Mouse (Mus musculus) heart, embryonic 11.5 days (tissue): ENCODE results near the gene Pknox2. TPM values are rescaled to one million over a fixed set of nuclear protein-coding genes. Genes with fewer than 3 reads are reported as not detected.

Source experiments
- ATAC-seq: fragments of 200-750 bp; cut with Nextera tagmentation; replicated peaks from 2 replicates; pipeline ENCODE4 v1.8.0; 2017; ENCODE audit warnings: moderate library complexity; ENCODE audit not compliant: insufficient number of reproducible peaks, low FRiP score, low TSS enrichment
- H3K27ac ChIP-seq: fragments of 300-500 bp; sonication (generic); 2 replicates; pipeline ENCODE4 v1.5.1; 2014; ENCODE audit warnings: mild to moderate bottlenecking, low read depth, low read length
- H3K27me3 ChIP-seq: fragments of 300-500 bp; sonication (generic); 2 replicates; pipeline ENCODE4 v1.6.1; 2014; ENCODE audit warnings: mild to moderate bottlenecking, low read length, mixed read lengths; ENCODE audit not compliant: control insufficient read depth, insufficient read depth
- H3K36me3 ChIP-seq: fragments of 300-500 bp; sonication (generic); 2 replicates; pipeline ENCODE4 v1.6.1; 2014; ENCODE audit warnings: mild to moderate bottlenecking, low read length, moderate library complexity, mixed read lengths; ENCODE audit not compliant: control insufficient read depth, insufficient read depth
- H3K4me1 ChIP-seq: fragments of 300-500 bp; sonication (generic); 2 replicates; pipeline ENCODE4 v1.6.1; 2014; ENCODE audit warnings: low read length; ENCODE audit not compliant: control insufficient read depth, insufficient read depth
- H3K4me2 ChIP-seq: fragments of 300-500 bp; sonication (generic); 2 replicates; pipeline ENCODE4 v1.6.1; 2014; ENCODE audit warnings: mild to moderate bottlenecking, moderate library complexity
- H3K4me3 ChIP-seq: fragments of 300-500 bp; sonication (generic); 2 replicates; pipeline ENCODE4 v1.5.1; 2014; ENCODE audit warnings: low read depth, low read length
- H3K9ac ChIP-seq: fragments of 300-500 bp; sonication (generic); 2 replicates; pipeline ENCODE4 v1.6.1; 2014; ENCODE audit warnings: mild to moderate bottlenecking, low read depth, low read length, moderate library complexity
- H3K9me3 ChIP-seq: fragments of 300-500 bp; sonication (generic); replicated peaks from 2 replicates; pipeline ENCODE4 v1.6.1; 2016; ENCODE audit warnings: low read length; ENCODE audit not compliant: control insufficient read depth
- WGBS: fragments of 180-500 bp; shearing (Covaris S2); extraction: QIAGEN DNeasy Blood & Tissue Kit; methylation state at CpG from one replicate; pipeline ENCODE4 v1.1.7; 2014; ENCODE audit not compliant: insufficient replicate concordance; 5-methylcytosine and 5-hydroxymethylcytosine counted together
- polyA plus RNA-seq: library from polyadenylated mRNA; unstranded; fragments of >200 nt; fragmentation: Nextera tagmentation; extraction: Ambion mirVana; gene quantifications from 2 replicates; pipeline ENCODE4 v1.2.1, GENCODE M21; 2014

The Pknox2 gene
- polyA plus RNA-seq, 1 experiment from 2014 or later, result 5.2 TPM

DNA sequence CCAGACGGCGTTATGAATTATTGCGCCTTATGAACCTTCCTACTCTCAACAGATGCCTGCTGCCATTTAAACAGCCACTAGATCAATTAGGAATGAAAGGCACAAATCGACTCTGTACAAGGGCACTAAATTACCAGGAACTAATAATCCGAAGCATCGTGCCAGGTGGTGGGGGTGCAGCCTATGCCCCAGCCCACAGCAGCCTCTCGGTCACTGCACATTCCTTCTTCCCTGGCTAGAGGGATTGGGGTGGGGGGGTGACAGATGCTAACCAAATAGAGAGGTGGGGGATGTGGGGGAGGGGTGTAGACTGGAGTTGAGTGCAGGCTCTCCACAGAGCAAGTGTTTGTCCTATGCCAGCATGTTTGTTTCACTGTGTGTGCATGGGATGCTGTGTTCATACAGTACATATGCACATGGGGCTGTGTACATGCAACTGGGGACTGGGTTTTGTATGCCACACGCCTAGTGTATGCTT, 208.6 kb downstream of the Pknox2 start:
- Histone ChIP-seq H3K9ac (no peak overlapping the region), H3K4me3 (no peak overlapping the region), H3K9me3 (no peaks in the 10 kb centered on the region), H3K36me3 (no peaks in the 10 kb centered on the region), H3K4me2 (no peak overlapping the region), H3K4me1 (peaks cover 8% of the 10 kb centered on the region; the same call in 1 of the 2 replicates), H3K27ac (no peak overlapping the region), H3K27me3 (0 out of 2 replicates have a peak, but pooled peaks cover 2% of the 10 kb centered on the region)
- no peak for ATAC-seq
- 70% methylated on average over 8 of the region's 8 CpGs for WGBS

DNA sequence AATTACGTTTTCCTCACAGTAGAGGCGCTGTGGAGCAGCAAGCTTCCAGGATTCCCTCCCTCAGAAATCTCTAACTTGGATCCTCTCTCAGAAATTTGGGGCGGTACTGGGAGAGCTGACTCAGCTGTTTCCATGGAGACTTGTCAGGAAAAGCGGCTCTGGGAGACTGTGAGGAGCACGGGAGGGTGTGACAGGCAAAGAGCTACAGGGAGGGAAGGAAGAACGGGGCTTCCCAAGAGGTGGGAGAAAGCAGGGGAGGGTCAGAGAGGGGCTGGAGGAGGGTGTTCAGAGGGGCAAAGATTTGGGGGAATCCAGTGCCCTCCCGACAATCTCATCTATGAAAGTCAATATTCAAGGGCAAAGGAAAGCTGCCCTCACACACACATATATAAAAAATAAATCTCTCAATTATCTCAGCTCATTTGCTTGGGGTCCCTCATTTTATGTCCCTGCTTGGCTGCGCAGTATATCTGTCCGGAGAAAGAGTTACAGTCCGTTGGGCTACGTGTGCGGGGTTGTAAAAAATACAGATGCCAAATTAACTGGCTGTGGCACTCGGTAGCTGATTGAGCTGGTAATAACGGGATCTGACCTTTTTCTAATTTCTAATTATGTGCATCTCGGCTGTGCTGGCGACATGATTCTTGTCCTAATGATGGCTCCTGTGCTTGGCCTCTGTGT, 213.3 kb downstream of the Pknox2 start:
- Histone ChIP-seq H3K4me2 (0 out of 2 replicates have a peak overlapping the region, but pooled peaks have one; percentile 20), H3K27me3 (no peaks in the 10 kb centered on the region), H3K36me3 (no peaks in the 10 kb centered on the region), H3K9me3 (no peaks in the 10 kb centered on the region), H3K4me1 (peaks cover 2% of the 10 kb centered on the region; the same call in 1 of the 2 replicates), H3K4me3 (no peak overlapping the region), H3K9ac (no peak overlapping the region), H3K27ac (no peak overlapping the region)
- no peak for ATAC-seq
- WGBS, result 43% methylated on average over 16 of the region's 16 CpGs

DNA sequence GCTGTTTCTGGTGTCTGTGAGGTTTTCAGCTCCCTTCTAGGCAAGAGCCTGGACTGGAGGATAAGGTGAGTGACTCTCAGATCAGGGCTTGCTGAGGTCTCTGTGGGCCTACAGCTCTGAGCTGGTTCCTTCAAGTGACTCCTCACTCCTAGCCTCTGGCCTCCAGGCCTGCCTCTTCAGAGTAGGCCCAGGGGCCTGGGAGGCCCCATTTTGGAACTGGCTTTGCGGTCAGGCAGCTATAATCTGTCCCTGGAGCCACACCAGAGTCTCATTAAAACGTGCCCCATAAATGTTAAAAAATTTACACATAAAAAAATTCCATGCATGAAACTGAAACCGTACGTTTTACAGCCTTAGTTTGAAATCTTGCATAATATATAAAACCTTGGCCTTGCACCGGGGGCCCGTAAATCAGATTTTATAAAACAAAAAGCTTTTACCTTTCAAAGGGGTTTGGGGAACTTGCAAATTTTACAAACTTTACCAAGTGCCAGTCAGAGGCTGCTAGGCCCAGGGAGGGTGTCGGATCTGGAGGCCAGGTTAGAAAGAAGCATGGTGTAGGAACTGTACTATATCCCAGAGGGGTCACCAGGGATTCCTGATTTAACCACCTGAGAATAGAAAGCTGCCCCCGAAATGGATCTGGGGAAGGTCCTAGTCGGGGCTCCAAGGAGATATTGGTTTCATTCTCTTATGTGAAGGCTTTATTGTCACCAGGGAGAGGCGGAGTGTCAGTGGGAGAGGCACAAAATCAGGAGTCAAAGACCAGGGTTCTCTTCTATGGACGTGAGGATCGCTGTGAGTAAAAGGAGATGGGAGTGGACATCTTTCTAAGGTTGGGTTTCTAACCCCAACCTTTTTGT, 214.0 kb downstream of the Pknox2 start:
- Histone ChIP-seq H3K9ac (no peak overlapping the region), H3K4me3 (no peak overlapping the region), H3K36me3 (no peaks in the 10 kb centered on the region), H3K4me2 (no peak overlapping the region), H3K27me3 (no peaks in the 10 kb centered on the region), H3K9me3 (no peaks in the 10 kb centered on the region), H3K27ac (no peak overlapping the region), H3K4me1 (no peaks in the 10 kb centered on the region)
- WGBS, result 67% methylated on average over 12 of the region's 12 CpGs
- ATAC-seq, result no peak

DNA sequence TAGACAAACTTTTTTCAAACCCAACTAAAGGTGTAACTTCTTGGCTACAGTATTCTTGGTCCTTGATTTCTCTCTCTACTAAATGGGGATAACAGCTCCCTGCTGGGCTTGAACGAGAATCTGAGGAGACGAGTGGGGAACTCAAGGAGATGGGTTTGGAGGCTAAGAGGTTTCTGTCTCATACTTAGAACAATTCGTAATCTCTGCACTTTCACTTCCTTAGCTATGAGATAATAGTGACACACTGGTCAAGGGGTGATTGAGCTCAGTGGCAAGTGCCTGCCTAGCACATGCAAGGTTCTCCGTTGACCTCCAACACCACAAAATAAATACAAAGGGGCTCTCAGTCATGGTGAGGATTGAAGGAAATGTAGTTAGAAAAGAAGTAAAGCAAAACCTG, 215.6 kb downstream of the Pknox2 start:
- 61% methylated on average over 4 of the region's 4 CpGs for WGBS
- no peak overlapping the region for H3K4me3 ChIP-seq

DNA sequence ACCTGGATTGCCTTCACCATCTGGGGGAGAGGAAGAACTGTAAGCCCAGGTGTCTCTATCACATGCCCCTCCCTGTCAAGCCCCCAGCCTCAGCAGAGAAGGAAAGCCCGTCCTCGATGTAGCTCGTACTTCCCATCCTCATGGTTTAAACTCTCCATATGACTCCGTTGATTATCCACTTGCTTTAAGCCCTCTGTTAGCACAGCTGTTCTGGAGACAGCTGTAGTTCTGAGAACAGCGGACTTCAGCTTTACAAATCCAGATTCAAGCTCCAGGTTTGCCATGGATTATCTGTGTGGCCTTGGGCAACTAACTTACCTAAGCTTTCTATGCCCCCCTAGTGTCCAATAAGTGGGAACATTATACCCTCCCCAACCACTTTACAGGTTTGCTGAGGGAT, 223.5 kb downstream of the Pknox2 start:
- Histone ChIP-seq H3K9ac (no peak overlapping the region), H3K27me3 (no peaks in the 10 kb centered on the region), H3K9me3 (no peaks in the 10 kb centered on the region), H3K27ac (no peak overlapping the region), H3K4me2 (no peak overlapping the region), H3K4me1 (no peaks in the 10 kb centered on the region), H3K4me3 (no peak overlapping the region), H3K36me3 (no peaks in the 10 kb centered on the region)
- 84% methylated on average over 5 of the region's 5 CpGs for WGBS
- ATAC-seq, result no peak

More for the DNA sequence above, 215.6 kb downstream of the Pknox2 start:
- no peaks in the 10 kb centered on the region for H3K4me1 ChIP-seq
- no peak overlapping the region for H3K27ac ChIP-seq
- no peak for ATAC-seq
- H3K36me3 ChIP-seq, result no peaks in the 10 kb centered on the region
- H3K9ac ChIP-seq, result no peak overlapping the region
- H3K4me2 ChIP-seq, result no peak overlapping the region
- H3K27me3 ChIP-seq, result no peaks in the 10 kb centered on the region
- no peaks in the 10 kb centered on the region for H3K9me3 ChIP-seq

DNA sequence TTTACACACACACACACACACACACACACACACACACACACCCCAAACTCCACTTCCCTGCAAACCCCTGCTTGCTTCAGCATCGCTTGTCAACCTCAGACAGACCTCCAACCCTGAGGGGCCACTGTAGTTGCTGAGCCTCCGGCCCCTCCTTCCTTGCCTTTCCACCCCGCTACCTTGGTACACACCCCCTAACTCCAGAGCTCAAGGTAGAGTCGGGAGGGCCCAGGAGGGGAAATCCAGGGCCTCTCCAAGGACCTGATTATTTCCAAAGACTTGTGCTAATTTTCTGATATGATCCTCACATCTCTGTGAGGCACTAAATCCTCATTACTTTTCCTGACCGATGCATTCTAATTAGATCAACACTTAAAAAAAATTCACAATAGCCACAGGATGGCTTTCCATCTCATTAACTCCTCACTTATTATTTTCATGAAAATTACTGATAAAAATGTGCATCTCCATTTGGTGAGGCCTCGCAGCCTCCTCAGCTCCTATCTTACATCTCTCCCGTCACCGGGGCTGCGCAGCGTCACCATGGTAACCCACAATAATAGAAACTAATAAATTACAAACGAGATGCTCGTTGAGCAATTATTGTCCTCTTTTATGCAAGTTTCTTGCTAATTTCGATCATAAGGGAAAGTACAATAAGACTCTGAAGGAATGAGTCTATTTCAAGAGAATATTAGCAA, 225.3 kb downstream of the Pknox2 start:
- Histone ChIP-seq H3K36me3 (no peaks in the 10 kb centered on the region), H3K4me2 (no peak overlapping the region), H3K9ac (no peak overlapping the region), H3K4me1 (0 out of 2 replicates have a peak, but pooled peaks cover 2% of the 10 kb centered on the region), H3K27ac (no peak overlapping the region), H3K4me3 (no peak overlapping the region), H3K27me3 (no peaks in the 10 kb centered on the region), H3K9me3 (no peaks in the 10 kb centered on the region)
- WGBS, result 76% methylated on average over 13 of the region's 13 CpGs
- ATAC-seq, result no peak

DNA sequence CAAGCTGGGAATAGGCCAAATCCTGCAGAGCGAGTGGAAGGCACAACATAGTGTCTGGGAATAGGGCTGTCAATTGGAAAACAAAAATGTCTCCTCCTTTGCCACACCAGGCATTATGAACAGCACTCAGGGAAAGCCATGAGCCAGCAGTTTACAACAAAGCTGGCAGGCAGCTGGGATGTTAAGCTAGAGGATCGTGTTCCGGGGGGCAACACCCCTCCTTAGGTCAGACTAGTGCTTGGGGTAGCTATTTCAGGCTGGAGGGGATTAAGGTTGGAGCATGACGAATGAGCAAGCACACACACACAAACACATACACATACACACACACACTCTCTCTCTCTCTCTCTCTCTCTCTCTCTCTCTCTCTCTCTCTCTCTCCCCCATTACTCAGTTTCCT, 227.7 kb downstream of the Pknox2 start:
- no peaks in the 10 kb centered on the region for H3K9me3 ChIP-seq
- 0 out of 2 replicates have a peak, but pooled peaks cover 4% of the 10 kb centered on the region for H3K4me1 ChIP-seq
- ATAC-seq, result no peak
- 58% methylated on average over 4 of the region's 4 CpGs for WGBS
- no peaks in the 10 kb centered on the region for H3K27me3 ChIP-seq
- no peak overlapping the region for H3K9ac ChIP-seq
- no peaks in the 10 kb centered on the region for H3K36me3 ChIP-seq
- H3K4me3 ChIP-seq, result no peak overlapping the region
- H3K4me2 ChIP-seq, result no peak overlapping the region
- no peak overlapping the region for H3K27ac ChIP-seq

DNA sequence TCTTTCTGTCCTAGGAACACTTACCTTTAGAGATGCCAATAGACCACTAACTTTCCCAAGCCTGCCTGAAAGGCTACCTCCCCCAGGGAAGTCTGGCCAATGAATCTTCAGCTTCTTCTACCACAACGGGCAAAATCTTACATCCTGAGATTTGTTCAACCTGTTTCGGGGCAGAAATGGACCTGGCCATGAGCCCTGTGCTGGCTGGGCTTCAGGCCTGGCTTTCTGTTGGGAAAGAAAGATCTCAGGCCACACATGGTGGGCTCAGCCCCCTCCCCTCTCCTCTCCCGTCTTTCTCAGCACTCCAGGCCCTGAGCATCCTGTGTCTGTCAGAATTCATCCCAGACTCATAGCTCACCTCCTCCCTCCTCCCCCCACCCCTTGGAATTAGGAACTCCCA, 228.6 kb downstream of the Pknox2 start:
- WGBS, result 58% methylated on average over 3 of the region's 3 CpGs
- no peaks in the 10 kb centered on the region for H3K27me3 ChIP-seq
- no peak overlapping the region for H3K4me2 ChIP-seq
- H3K4me3 ChIP-seq, result no peak overlapping the region
- H3K27ac ChIP-seq, result no peak overlapping the region
- H3K36me3 ChIP-seq, result no peaks in the 10 kb centered on the region
- ATAC-seq, result no peak
- no peaks in the 10 kb centered on the region for H3K9me3 ChIP-seq
- no peak overlapping the region for H3K9ac ChIP-seq
- H3K4me1 ChIP-seq, result 0 out of 2 replicates have a peak, but pooled peaks cover 4% of the 10 kb centered on the region
